Mouse (Mus musculus): ENCODE measurements around the gene P3h4.
"Not testable (repeated sequence)": the region's sequence is repeated elsewhere in the genome, so short reads cannot be mapped to it uniquely, and the experiment has no call there.

Gene P3h4

GRCm38 (mm10) chr11:100361059-100361458 is 53.6 kb downstream of the P3h4 start:
- DNase-seq (ENCODE audit: low spot score in 2 of 2), result not testable (repeated sequence)

- no peak for DNase-seq (ENCODE audit: low spot score in 2 of 2)
These were observed 54.5 kb downstream of the P3h4 start for GRCm38 (mm10) chr11:100360175-100360574.
